Mouse (Mus musculus) urinary bladder, postnatal 14 days (tissue): ENCODE measurements at regions not wholly inside any gene's neighbourhood (a gene's known extent, or its start where the extent isn't known, plus 50 kb on each side); places are given as distances from the start of the nearest gene placed in this dataset.

ENCODE experiments used
- DNase-seq: peaks from one replicate; pipeline ENCODE4 v3.0.0; 2021; ENCODE audit warnings: low spot score

DNA sequence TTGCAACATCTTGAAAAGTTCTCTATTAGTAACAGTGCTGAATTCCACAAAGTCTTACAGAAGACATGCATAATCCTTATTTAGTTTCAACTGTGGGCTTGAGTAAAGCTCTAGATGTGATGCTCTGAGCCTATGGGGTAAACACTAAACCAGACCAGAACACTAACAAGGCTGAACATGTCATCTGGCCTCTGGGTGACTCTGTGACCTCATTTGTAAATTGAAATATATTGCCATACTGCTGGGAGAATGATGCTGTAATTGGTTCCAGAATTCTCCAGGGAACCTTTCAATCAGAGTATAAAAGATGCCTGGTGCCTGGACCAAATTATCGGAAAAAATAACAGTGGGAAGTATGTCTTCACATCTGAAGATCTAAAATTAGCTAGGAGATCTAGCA is 309.9 kb upstream of the Megf9 start:
- DNase-seq, result no peak

DNA sequence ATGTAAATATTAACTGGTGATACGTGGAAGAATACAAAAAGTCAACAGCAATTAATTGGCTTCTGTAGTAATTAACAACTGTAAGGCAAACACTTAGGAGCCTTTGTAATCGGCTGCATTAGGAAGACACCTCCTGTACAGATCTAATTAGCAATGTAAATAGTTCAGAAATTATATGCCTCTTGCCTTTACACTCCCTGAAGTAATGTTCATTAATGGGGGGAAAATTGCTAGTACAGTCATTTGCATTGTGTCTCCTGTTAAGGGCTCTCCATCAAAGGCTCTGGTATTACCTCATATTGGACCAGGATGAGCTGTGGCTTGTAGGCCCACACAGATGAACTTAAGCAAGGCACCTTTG is 276.1 kb upstream of the Megf9 start:
- DNase-seq, result no peak

DNA sequence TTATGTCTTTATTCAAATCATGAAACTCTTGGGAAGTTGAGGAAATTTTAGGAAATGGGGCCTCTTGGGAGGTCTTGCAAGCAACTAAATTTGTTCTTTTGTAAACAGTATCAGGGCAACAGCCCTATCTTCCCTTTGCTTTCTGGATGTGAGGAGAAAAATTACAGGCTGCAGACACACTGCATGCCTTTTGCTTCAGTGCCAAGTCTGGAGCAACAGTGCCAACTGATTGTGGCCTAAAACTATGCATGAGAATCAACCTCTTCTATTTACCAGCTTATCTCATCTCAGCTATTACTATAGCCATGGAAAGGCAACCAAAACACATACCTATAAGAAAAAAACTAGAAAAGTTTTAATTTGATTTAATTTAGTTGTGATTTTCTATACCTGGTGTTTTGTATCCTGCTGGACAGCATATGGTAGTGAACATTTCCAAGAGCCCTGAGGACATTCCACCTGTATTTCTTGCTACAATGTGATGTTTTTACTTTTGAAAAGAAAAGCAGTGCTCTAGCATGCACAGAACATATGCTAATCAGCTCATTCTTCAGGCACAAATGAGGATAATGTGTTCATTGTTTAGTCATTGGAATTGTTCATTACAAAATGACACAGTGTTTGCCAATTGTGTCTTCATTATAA is 275.6 kb upstream of the Megf9 start:
- no peak for DNase-seq

DNA sequence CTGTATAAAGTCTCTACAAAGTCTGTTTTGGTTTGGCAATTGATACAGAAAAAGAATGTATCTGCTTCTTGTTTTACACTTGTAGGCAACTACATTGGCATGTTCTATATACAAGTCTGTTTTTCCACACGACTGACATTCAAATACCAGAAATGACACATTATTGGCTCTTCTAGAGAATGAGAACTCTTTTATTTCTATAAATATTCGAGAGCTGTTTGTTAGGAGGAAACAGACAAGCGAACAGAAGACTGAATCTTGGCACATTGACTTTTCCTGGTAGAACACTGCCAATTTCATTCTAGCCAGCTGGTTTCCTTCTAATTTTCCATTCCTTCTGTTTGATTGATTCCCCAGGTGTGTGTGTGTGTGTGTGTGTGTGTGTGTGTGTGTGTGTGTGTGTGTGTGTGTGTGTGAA is 270.1 kb upstream of the Megf9 start:
- no peak for DNase-seq

DNA sequence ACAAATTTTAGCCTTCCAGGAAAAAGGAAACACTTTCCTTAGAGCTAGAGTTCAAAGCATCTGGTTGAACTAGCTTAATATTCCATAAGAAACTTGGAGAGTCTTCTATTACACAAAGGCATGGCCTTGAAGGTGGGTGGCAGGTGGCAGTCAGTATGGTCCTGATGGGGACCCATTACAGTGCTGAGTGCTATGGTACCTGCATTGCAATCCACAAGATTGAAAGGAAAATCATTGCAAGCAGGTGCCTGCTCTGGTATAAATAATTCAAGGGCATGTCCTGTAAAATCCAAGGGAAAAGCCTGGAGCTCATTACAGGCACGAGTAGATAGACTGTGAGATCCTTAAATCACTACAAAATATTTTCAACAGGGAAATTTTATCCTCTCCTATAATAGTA is 263.7 kb upstream of the Megf9 start:
- DNase-seq, result no peak

DNA sequence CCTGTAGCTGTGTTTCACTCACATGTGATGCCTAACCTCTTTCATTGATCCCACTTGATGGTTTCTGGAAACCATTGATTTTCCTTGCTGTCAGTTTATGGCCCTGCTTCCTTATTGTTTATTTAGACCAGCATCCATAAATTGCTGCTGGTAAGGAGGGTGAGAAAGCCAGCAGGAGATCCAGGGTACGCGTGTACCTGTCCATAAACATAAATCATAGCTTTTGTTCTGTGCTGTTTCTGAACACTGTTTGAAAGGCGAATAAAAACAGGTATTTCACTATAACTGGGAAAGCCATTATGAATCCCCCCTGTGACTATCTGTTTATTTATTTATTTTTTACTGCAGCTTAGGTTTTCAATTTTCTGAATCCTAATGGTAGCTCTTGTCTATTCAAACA is 263.1 kb upstream of the Megf9 start:
- no peak for DNase-seq

DNA sequence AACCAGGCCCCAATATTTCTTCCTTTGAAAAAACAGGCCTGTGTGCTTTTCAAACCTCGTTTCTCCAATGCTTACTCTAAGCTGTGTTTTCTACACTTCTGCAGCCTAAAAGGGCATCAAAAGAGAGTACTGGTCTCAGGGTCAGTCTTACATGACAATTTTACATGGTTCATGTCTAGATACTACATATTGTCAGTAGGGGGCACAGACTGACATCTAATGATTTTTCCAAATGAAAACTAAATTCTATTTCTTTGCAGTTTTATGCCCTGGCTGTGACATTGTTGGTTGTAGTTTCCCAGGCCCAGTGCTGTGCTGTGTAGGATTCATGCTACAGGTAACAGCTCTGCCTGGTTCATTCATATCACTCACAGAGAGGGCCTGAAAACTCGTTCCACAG is 248.7 kb upstream of the Megf9 start:
- DNase-seq, result no peak

DNA sequence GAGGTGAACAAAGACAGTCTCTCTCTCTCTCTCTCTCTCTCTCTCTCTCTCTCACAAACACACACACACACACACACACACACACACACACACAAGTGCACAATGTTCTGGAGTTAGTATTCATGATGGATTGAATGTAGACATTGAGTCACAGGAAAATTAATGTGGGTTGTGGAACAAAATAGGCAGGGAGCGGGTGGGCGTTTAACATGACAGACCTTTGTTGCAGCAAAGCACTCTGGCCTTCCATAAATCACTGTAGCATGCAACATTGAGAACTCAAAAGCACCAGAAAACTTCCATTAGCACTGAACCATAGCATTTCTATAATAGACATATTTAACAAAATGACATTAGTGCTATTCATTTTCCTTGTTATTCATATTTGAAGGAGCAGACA is 246.8 kb upstream of the Megf9 start:
- no peak for DNase-seq

DNA sequence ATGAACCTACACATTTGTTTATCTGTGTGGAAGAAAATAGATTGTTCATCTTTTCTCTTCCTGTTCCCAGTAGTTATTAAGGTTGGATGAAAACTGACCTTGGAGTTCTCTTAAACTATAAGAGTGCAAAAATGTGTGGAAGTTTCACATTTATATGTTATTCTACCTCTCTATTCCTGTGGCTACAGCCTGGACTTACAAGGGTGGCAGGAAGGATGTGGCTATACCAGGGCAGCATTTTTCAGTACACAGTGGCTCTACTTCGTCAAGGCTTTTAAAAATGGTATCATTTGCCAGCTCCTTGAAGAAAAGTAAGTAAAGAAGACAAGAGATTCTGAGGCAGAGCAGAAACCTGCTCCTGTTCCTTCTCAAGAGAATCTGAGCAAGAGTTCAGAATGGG is 241.5 kb upstream of the Megf9 start:
- no peak for DNase-seq

DNA sequence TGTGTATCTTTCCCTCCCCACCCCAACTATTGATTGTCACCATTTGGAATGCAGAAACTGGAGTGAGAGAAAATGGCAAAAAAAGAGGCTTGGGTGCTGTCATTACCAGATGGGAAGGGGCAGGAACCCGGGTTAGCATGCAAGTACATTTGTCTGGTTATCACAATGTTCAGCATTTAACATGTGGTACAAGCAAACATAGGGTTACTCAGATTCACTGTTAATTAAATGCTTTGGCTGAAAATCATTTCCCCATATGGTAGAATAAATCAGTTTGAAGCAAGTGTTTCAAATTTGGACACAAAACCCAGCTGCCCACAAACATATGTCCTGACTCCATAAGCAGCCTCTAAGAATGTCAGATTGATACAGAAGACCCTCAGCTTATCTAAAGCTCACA is 208.6 kb upstream of the Megf9 start:
- no peak for DNase-seq

DNA sequence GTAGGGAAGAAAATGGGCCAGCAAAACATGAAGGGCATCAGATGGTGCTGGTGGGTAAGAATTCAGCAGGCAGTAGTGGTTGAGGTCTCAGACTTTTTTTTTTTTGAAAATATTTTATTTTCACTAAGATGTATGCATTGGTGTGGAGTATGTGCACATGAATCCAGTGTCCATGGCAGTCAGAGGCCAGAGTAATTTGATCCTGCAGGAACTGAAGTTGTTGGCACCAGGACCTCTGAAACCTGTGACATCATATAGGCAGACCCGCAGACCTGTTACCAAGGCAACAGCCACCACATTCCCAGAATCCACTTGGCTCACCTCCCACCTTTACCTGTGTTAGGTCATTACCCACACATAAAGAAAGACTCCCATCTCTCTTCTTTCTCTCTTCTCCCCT is 207.2 kb upstream of the Megf9 start:
- no peak for DNase-seq

DNA sequence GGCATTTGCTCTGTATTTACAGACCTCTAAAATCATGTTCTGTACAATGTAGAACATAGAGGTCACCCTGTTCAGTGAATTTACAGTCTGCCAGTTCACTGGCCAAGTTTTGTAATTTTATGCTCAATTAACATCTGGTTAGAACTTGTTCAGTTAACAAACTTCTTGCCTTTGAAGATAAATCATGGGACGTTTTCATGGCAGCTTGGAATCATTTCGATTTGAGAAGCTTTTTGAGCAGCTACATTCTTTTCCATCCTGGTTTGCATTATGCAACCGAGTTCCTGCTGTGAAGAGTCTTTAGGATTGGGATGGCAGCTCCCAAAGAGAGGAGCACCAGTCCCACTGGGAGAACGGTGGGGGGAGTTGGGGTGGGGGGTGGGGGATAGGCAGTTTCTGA is 206.3 kb upstream of the Megf9 start:
- DNase-seq, result no peak

DNA sequence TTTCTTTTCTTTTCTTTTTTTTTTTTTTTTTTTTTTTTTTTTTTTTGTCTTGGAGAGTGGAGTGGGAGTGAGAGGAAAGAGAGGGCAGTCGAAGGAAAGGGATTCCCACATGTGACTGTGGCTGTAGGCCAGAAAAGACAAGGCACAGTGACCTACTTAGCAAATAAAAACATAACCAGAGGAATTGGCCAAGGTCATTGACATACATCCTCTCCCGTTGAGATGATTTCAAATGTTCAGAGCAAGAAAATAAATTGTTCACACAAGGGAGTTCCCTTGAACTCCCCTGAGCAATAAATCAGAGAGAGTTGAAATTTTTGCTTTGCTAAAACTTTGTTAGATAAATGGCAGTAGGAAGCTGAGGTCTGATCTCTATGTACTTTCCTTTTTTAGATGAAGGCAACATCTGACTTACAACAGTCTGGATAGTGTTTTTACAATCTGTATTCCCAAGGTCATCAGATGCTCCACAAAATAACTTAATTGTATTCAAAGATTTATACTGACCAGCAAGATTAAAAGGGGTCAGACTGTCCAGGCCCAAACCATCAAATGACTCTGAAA is 174.4 kb upstream of the Megf9 start:
- DNase-seq, result peak; percentile 3

DNA sequence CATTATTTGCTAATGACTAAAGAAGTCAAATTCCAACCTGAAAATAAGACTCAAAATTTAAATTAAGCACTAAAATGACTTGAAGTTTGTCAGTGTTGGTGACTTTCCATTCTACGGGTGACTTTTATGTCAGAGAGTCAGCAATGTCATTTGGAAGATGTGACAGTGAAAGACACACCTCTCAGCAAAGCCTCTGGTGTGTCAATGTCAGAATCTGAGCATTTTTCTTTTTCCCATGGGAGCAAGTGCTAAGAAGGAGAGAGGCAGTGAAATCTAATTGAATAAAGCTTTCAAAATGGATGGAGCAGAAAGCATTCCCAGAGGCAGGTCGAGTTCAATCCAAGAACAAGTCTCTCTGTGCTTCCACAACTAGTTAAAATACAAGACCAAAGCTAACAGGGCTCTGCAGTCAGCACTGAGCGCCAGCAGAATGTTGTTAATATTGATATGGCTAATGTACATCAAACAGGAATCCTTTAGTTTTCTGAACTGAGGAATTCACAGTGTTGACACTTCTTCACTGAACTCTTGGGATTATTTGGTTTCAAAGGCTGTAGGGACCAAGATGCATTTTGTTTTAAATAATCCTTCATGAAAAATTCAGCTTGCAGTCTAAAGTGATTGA is 170.4 kb upstream of the Megf9 start:
- DNase-seq, result no peak

DNA sequence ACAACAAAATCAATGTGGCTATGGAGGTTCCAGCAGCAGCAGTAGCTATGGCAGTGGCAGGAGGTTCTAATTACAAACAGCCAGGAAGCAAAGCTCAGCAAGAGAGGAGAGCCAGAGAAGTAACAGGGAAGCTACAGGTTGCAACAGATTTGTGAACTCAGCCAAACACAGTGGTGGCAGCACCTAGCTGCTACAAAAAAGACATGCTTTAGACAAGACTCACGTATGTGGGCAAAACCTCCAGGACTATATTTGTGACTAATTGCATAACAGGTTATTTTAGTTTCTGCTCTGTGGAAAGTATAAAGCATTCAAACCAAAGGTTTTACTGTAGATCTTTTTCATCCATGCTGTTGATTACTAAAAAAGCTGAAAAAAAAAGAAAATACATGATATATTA is 166.1 kb upstream of the Megf9 start:
- no peak for DNase-seq

DNA sequence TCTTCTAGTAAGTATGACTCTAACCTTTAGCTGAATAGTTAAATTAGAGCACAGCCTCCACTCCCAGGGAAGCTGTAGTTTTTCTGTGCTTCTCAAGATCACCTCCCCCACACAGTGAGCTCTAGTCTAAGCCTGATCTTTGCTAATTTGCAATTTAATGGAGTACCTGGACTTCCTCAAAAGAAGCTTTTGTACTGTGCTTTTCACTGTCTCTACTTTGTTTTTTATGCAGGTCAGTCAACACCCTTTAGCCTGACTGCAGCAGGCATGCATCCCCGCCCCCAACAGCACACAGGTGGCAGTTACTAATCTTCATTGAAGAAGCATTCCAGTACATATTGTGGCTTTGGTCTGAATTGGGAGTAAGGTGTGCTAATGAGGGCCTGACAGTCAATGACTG is 129.4 kb upstream of the Megf9 start:
- no peak for DNase-seq

DNA sequence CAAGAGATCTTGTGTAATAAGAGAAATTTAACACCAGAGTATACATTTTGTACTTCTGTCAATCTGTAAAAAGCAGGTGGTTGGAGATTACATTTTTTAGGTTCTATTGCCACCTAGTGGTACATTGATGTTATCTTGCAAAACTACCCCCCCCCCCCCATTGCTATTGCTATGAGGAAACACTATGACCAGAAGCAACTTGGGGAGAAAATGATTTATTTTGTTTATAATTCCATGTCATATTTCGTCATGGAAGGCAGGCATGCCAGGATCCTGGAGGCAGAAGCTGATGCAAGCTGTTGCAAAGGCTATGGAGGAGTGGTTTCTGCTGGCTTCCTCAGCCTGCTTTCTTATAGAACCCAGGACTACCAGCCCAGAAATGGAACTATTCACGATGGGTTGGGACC is 86.6 kb upstream of the Megf9 start:
- DNase-seq, result peak; percentile 6

DNA sequence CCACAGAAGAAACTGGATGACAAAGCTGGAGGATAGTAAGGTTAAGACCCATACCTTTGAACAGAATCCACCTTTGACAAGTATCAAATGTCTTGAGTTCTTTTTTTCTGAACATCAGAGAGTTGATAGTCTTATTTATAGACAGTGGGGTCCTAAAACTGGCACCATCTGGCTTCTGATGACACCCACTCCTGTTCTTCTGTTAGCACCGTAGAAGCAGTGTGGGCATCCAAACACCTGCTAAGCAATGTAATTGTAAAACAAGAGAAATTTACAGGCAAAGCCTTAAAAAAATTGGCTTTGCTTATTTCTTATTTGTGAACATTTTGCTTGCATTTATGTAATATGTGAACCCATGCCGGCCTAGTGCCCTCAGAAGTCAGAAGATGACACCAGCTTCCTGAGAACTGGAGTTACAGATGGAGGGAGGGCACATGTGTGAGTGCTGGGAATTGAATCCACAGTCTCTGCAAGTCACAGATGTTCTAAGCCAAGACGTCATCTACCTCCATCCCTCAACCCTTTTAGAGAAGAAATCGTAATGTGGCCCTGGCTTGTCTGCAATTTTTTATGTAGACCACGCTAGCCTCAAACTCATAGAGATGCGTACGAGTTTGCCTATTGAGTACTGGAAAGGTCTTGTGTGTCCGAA is 85.0 kb upstream of the Megf9 start:
- DNase-seq, result no peak

DNA sequence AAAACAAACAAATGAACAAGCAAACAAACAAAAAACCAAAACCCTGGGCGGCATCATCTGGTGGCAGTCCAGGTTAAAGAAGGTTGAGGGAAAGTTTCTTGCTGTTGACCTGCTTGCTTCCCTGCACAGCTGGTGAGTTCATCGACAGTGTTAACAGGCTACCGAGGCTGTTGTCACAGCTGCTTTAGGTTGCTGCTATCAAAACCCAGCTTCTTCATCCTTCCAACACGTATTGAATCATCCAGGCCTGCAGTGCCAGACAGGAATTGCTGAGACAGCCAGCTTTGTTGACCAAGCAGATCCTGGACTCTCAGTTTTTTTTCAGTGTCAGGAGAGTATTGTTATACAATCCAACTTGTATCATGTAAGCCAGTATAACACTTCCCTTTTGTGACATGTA is 81.0 kb upstream of the Megf9 start:
- DNase-seq, result no peak

DNA sequence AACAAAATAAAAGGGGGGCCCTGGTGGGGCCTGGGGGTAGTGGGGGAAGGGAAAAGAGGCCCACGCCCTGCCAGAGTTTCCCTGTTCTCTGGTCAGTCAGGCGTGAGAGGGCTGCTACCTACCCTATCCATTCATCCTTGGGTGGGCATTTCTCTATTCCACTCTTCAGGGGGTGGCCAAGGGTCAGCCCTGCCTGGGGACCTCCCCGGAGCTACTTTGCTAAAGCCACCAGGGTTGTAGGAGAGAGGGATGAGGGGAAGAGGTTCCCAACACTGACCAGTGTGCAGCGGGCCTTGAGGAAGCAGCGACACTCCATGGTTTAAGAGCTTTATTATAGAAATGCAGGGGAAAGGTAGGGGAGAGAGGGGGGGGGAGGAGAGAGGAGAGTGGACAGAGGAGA is 79.6 kb upstream of the Megf9 start:
- no peak for DNase-seq

DNA sequence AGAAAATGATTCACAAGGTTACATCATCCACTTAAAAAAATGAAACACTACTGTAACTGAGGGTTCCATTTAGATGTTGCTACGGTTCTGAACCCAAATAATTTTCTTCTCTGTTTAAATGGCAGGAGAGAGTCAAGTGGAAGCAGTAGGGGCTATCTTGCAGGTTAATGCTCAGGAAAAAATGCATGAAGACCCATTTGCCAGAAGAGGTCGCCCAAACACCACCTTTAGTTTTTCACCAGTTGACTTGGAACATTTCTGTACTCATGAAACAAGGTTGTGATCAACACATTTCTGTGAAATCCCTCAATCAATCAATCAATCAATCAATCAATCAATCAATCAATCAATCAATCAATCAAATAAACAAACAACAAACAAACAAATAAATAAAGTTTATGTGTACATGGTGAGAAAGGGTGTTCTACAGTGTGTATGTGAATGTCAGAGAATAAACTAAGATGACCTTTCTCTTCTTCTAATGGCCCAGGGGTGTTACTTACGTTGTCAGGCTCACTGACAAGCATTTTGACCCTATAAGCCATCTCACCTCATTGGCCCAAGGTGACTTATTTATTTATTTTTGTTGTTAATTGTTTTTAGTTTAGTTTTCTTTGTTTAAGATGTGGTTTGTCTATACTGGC is 68.5 kb upstream of the Megf9 start:
- DNase-seq, result peak; percentile 24

DNA sequence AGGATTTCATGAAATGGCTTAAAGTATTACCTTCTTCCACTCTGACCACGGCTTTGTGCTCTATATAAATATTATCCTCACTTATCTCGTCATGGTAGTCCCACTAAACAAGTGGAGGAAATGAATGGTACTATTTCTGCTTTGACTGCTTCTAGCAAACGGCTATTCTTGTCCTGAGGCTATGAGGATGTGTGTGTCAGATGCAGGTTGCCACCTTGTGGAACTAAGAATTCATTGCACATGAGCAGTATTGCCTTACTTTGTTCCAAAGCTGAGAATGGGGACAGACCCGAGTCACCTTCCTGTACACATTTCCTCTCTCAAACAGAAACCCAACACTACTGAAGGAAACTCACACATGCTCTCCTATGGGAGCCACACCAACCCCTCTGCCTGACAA is 66.5 kb upstream of the Megf9 start:
- DNase-seq, result no peak
